Mouse (Mus musculus) MEL (cell line): ENCODE measurements around the gene Nckap5l. TPM values are rescaled to one million over a fixed set of nuclear protein-coding genes. Genes with fewer than 3 reads are reported as not detected.
A peak's percentile ranks its signal among the peaks of the same experiment; 100 is the strongest.

ENCODE experiments used
- DNase-seq: peaks from one replicate; pipeline ENCODE4 v3.0.0; 2011; ENCODE audit warnings: low read depth, low spot score
- H3K27ac ChIP-seq: 2 replicates; pipeline ENCODE4 v1.5.1; 2012; ENCODE audit warnings: low read depth, mild to moderate bottlenecking, control low read depth, low read length, moderate library complexity; ENCODE audit not compliant: control insufficient read depth
- H3K27me3 ChIP-seq, 2 experiments: fragments of 150-350 bp in 1 of 2; sonication (generic) in 1 of 2; 2 replicates each; pipeline ENCODE4 v1.6.1; 2012; ENCODE audit warnings: low read length in 2 of 2, mild to moderate bottlenecking in 2 of 2, improper control_type of control experiment in 1 of 2, moderate library complexity in 1 of 2; ENCODE audit not compliant: insufficient read depth in 2 of 2, control insufficient read depth in 1 of 2
- H3K36me3 ChIP-seq, 2 experiments: 2 replicates each; pipeline ENCODE4 v1.6.1; 2012 to 2014; ENCODE audit warnings: low read length in 2 of 2, improper control_type of control experiment in 1 of 2, inconsistent platforms in 1 of 2, mild to moderate bottlenecking in 1 of 2; ENCODE audit not compliant: insufficient read depth in 2 of 2, control insufficient read depth in 1 of 2
- H3K4me1 ChIP-seq, 2 experiments: fragments of 150-350 bp in 1 of 2; sonication (generic) in 1 of 2; 2 replicates each; pipeline ENCODE4 v1.6.1; 2012; ENCODE audit warnings: low read length in 2 of 2, improper control_type of control experiment in 1 of 2, mild to moderate bottlenecking in 1 of 2; ENCODE audit not compliant: insufficient read depth in 2 of 2, control insufficient read depth in 1 of 2
- H3K4me3 ChIP-seq, 2 experiments: fragments of 150-350 bp in 1 of 2; sonication (generic) in 1 of 2; 2 replicates each; pipeline ENCODE4 v1.5.1; 2012; ENCODE audit warnings: low read depth in 2 of 2, low read length in 2 of 2, mild to moderate bottlenecking in 2 of 2, moderate library complexity in 2 of 2, control low read depth in 1 of 2, improper control_type of control experiment in 1 of 2; ENCODE audit not compliant: control insufficient read depth in 1 of 2, insufficient read depth in 1 of 2
- H3K79me2 ChIP-seq: 2 replicates; pipeline ENCODE4 v1.6.1; 2012; ENCODE audit warnings: mild to moderate bottlenecking, low read length, moderate library complexity; ENCODE audit not compliant: control insufficient read depth, poor library complexity, insufficient read depth
- H3K9ac ChIP-seq: 2 replicates; pipeline ENCODE4 v1.6.1; 2012; ENCODE audit warnings: low read depth, mild to moderate bottlenecking, control low read depth, low read length, moderate library complexity; ENCODE audit not compliant: control insufficient read depth, poor library complexity, severe bottlenecking
- H3K9me3 ChIP-seq: fragments of 150-350 bp; sonication (generic); replicated peaks from 2 replicates; pipeline ENCODE4 v1.6.1; 2012; ENCODE audit warnings: mild to moderate bottlenecking, low read length, improper control_type of control experiment, moderate library complexity; ENCODE audit not compliant: insufficient read depth
- BHLHE40 ChIP-seq: IDR thresholded peaks from 2 replicates; pipeline ENCODE4 v1.6.1; 2012; ENCODE audit warnings: low read depth, mild to moderate bottlenecking, inconsistent platforms, low read length, improper control_type of control experiment, borderline replicate concordance
- CHD1 ChIP-seq: IDR thresholded peaks from 2 replicates; pipeline ENCODE4 v1.6.1; 2012; ENCODE audit warnings: low read depth, mild to moderate bottlenecking, inconsistent platforms, low read length, improper control_type of control experiment
- CHD2 ChIP-seq: IDR thresholded peaks from 2 replicates; pipeline ENCODE4 v1.6.1; 2011; ENCODE audit warnings: low read length, improper control_type of control experiment
- E2F4 ChIP-seq: IDR thresholded peaks from 2 replicates; pipeline ENCODE4 v1.6.1; 2011; ENCODE audit warnings: low read depth, low read length, improper control_type of control experiment, borderline replicate concordance
- ELF1 ChIP-seq: IDR thresholded peaks from 2 replicates; pipeline ENCODE4 v1.6.1; 2014; ENCODE audit warnings: low read depth, mild to moderate bottlenecking, inconsistent platforms, low read length, improper control_type of control experiment, moderate library complexity
- EP300 ChIP-seq, 2 experiments: IDR thresholded peaks; 2 replicates each; pipeline ENCODE4 v1.6.1; 2011; ENCODE audit warnings: improper control_type of control experiment in 2 of 2, low read length in 2 of 2, low read depth in 1 of 2, mild to moderate bottlenecking in 1 of 2
- ETS1 ChIP-seq: IDR thresholded peaks from 2 replicates; pipeline ENCODE4 v1.6.1; 2012; ENCODE audit warnings: low read depth, mild to moderate bottlenecking, inconsistent platforms, low read length, improper control_type of control experiment, moderate library complexity
- GABPA ChIP-seq: IDR thresholded peaks from 2 replicates; pipeline ENCODE4 v1.6.1; 2012; ENCODE audit warnings: low read depth, mild to moderate bottlenecking, inconsistent platforms, low read length, improper control_type of control experiment, moderate library complexity
- GATA1 ChIP-seq: IDR thresholded peaks from 2 replicates; pipeline ENCODE4 v1.6.1; 2011; ENCODE audit warnings: low read depth, low read length, improper control_type of control experiment
- JUND ChIP-seq: IDR thresholded peaks from 2 replicates; pipeline ENCODE4 v1.6.1; 2011; ENCODE audit warnings: low read depth, mild to moderate bottlenecking, improper control_type of control experiment, low read length
- KAT2A ChIP-seq: conservative IDR thresholded peaks from 2 replicates; pipeline ENCODE4 v1.6.1; 2012; ENCODE audit warnings: low read depth, low read length, improper control_type of control experiment, inconsistent platforms
- MAFK ChIP-seq: IDR thresholded peaks from 2 replicates; pipeline ENCODE4 v1.6.1; 2011; ENCODE audit warnings: low read depth, mild to moderate bottlenecking, low read length, improper control_type of control experiment, borderline replicate concordance
- MAZ ChIP-seq: IDR thresholded peaks from 2 replicates; pipeline ENCODE4 v1.6.1; 2012; ENCODE audit warnings: low read depth, mild to moderate bottlenecking, inconsistent platforms, low read length, improper control_type of control experiment
- MEF2A ChIP-seq: IDR thresholded peaks from 2 replicates; pipeline ENCODE4 v1.6.1; 2014; ENCODE audit warnings: low read depth, mild to moderate bottlenecking, inconsistent platforms, low read length, improper control_type of control experiment; ENCODE audit not compliant: poor library complexity, insufficient replicate concordance, severe bottlenecking; ENCODE audit errors: extremely low read depth
- MXI1 ChIP-seq: IDR thresholded peaks from 2 replicates; pipeline ENCODE4 v1.6.1; 2011; ENCODE audit warnings: mild to moderate bottlenecking, low read depth, low read length, improper control_type of control experiment
- MYB ChIP-seq: IDR thresholded peaks from 2 replicates; pipeline ENCODE4 v1.6.1; 2011; ENCODE audit warnings: mild to moderate bottlenecking, low read depth, low read length, improper control_type of control experiment
- MYC ChIP-seq: IDR thresholded peaks from 2 replicates; pipeline ENCODE4 v1.6.1; 2011; ENCODE audit warnings: low read depth, mild to moderate bottlenecking, low read length, improper control_type of control experiment, moderate library complexity
- NRF1 ChIP-seq: IDR thresholded peaks from 2 replicates; pipeline ENCODE4 v1.6.1; 2014; ENCODE audit warnings: low read depth, mild to moderate bottlenecking, inconsistent platforms, low read length, improper control_type of control experiment, moderate library complexity; ENCODE audit not compliant: poor library complexity, insufficient read depth, severe bottlenecking
- POLR2A ChIP-seq, 2 experiments: IDR thresholded peaks; 2 replicates each; pipeline ENCODE4 v1.6.1; 2011 to 2012; ENCODE audit warnings: low read length in 2 of 2, mild to moderate bottlenecking in 2 of 2, control low read depth in 1 of 2, improper control_type of control experiment in 1 of 2, low read depth in 1 of 2, moderate library complexity in 1 of 2; ENCODE audit not compliant: control insufficient read depth in 1 of 2, insufficient read depth in 1 of 2, poor library complexity in 1 of 2
- POLR2AphosphoS5 ChIP-seq: IDR thresholded peaks from 2 replicates; pipeline ENCODE4 v1.6.1; 2012; ENCODE audit warnings: low read depth, borderline replicate concordance, mild to moderate bottlenecking, inconsistent platforms, low read length, moderate library complexity, mixed read lengths
- RAD21 ChIP-seq: IDR thresholded peaks from 2 replicates; pipeline ENCODE4 v1.6.1; 2011; ENCODE audit warnings: mild to moderate bottlenecking, low read depth, low read length, improper control_type of control experiment
- RCOR1 ChIP-seq: IDR thresholded peaks from 2 replicates; pipeline ENCODE4 v1.6.1; 2012; ENCODE audit warnings: low read depth, mild to moderate bottlenecking, inconsistent platforms, low read length, improper control_type of control experiment
- SIN3A ChIP-seq: IDR thresholded peaks from 2 replicates; pipeline ENCODE4 v1.6.1; 2012; ENCODE audit warnings: low read length, improper control_type of control experiment, inconsistent platforms
- SMC3 ChIP-seq: IDR thresholded peaks from 2 replicates; pipeline ENCODE4 v1.6.1; 2011; ENCODE audit warnings: low read depth, low read length, improper control_type of control experiment
- TAL1 ChIP-seq: IDR thresholded peaks from 2 replicates; pipeline ENCODE4 v1.6.1; 2012; ENCODE audit warnings: mild to moderate bottlenecking, inconsistent platforms, low read length, moderate library complexity, mixed read lengths
- TBP ChIP-seq: IDR thresholded peaks from 2 replicates; pipeline ENCODE4 v1.8.0; 2011; ENCODE audit warnings: low read depth, low read length, improper control_type of control experiment
- TCF12 ChIP-seq: IDR thresholded peaks from 2 replicates; pipeline ENCODE4 v1.6.1; 2014; ENCODE audit warnings: low read depth, mild to moderate bottlenecking, inconsistent platforms, low read length, improper control_type of control experiment, moderate library complexity
- UBTF ChIP-seq: IDR thresholded peaks from 2 replicates; pipeline ENCODE4 v1.6.1; 2012; ENCODE audit warnings: low read depth, mild to moderate bottlenecking, inconsistent platforms, low read length, improper control_type of control experiment, moderate library complexity, borderline replicate concordance; ENCODE audit not compliant: insufficient read depth
- USF1 ChIP-seq: IDR thresholded peaks from 2 replicates; pipeline ENCODE4 v1.6.1; 2014; ENCODE audit warnings: low read depth, mild to moderate bottlenecking, inconsistent platforms, low read length, improper control_type of control experiment, moderate library complexity
- USF2 ChIP-seq, 2 experiments: IDR thresholded peaks; 2 replicates each; pipeline ENCODE4 v1.6.1; 2011 to 2012; ENCODE audit warnings: improper control_type of control experiment in 2 of 2, low read length in 2 of 2, borderline replicate concordance in 1 of 2, inconsistent platforms in 1 of 2, low read depth in 1 of 2, mild to moderate bottlenecking in 1 of 2; ENCODE audit not compliant: insufficient read depth in 1 of 2
- ZC3H11A ChIP-seq: IDR thresholded peaks from 2 replicates; pipeline ENCODE4 v1.6.1; 2012; ENCODE audit warnings: low read depth, mild to moderate bottlenecking, inconsistent platforms, low read length, improper control_type of control experiment
- ZKSCAN1 ChIP-seq: IDR thresholded peaks from 2 replicates; pipeline ENCODE4 v1.6.1; 2012; ENCODE audit warnings: low read depth, mild to moderate bottlenecking, inconsistent platforms, low read length, improper control_type of control experiment, moderate library complexity
- ZMIZ1 ChIP-seq: IDR thresholded peaks from 2 replicates; pipeline ENCODE4 v1.6.1; 2012; ENCODE audit warnings: low read depth, mild to moderate bottlenecking, inconsistent platforms, low read length, improper control_type of control experiment, moderate library complexity
- ZNF384 ChIP-seq: IDR thresholded peaks from 2 replicates; pipeline ENCODE4 v1.6.1; 2012; ENCODE audit warnings: low read depth, mild to moderate bottlenecking, inconsistent platforms, low read length, improper control_type of control experiment
- polyA plus RNA-seq, 2 experiments: library from polyadenylated mRNA; stranded (reverse) in 1 of 2; unstranded in 1 of 2; fragments of >175 nt in 1 of 2; fragments of >200 nt in 1 of 2; gene quantifications; 2 replicates each; pipeline versions ENCODE4 v1.2.1 to v1.2.4; 2012; ENCODE audit warnings: low replicate concordance in 2 of 2, low read depth in 1 of 2; ENCODE audit not compliant: insufficient read length in 2 of 2, insufficient read depth in 1 of 2, missing spikeins in 1 of 2
- total RNA-seq: library from RNA; depleted of rRNA; stranded (reverse); fragments of 300-350 nt; gene quantifications from 2 replicates; pipeline ENCODE4 v1.2.3, GENCODE M21; 2012; rRNA removed

Nckap5l gene
- 2.5 and 3.3 TPM in 2 replicates for total RNA-seq
- polyA plus RNA-seq = 10 to 100 TPM in 1 of 2 experiments, not detected in 1; 14.1 TPM

- Histone ChIP-seq H3K9me3 (no peaks in the 10 kb centered on the region), H3K27ac (peak within 1 kb of the TSS; percentile 10), H3K4me3 (peak within 1 kb of the TSS; percentile 73 to 91), H3K79me2 (peaks cover 6% of the 10 kb centered on the region; the same call in 1 of the 2 replicates), H3K27me3 (no peaks in the 10 kb centered on the region), H3K4me1 (peaks cover 5 to 10% of the 10 kb centered on the region in 2 experiments), H3K9ac (peak within 1 kb of the TSS; percentile 74), H3K36me3 (peaks cover 0 to 7% of the 10 kb centered on the region in 2 experiments; a peak in 2 of 4 replicates)
- peak; percentile 99 for DNase-seq
- TF ChIP-seq GABPA = no peak
- peak; percentile 65 to 71; a peak in 2 of 4 replicates for TF ChIP-seq POLR2A (IDR thresholded peaks at IDR 0.05; ENCODE audit: control insufficient read depth in 1 of 2, insufficient read depth in 1 of 2, low read depth in 1 of 2, low read length in 2 of 2, poor library complexity in 1 of 2)
- no peak for TF ChIP-seq SMC3
- no peak for TF ChIP-seq RCOR1
- no peak for TF ChIP-seq ZKSCAN1
- TF ChIP-seq GATA1 = no peak
- no peak for TF ChIP-seq POLR2AphosphoS5
- TF ChIP-seq ETS1 = peak; percentile 41
- no peak for TF ChIP-seq MEF2A
- TF ChIP-seq ZNF384 = no peak
- TF ChIP-seq SIN3A = peak; percentile 94
- TF ChIP-seq KAT2A = no peak; the same call in 1 of the 2 replicates
- peak; percentile 65 for TF ChIP-seq TBP
- 0 out of 2 replicates have a peak, but pooled peaks have one; percentile 56 for TF ChIP-seq ELF1
- no peak for TF ChIP-seq MYB
- no peak for TF ChIP-seq EP300 (IDR thresholded peaks at IDR 0.05; ENCODE audit: low read depth in 1 of 2, low read length in 2 of 2)
- no peak for TF ChIP-seq JUND
- no peak for TF ChIP-seq TAL1
- no peak for TF ChIP-seq ZMIZ1
- peak; percentile 15; the same call in 1 of the 2 replicates for TF ChIP-seq TCF12
- no peak for TF ChIP-seq E2F4
- TF ChIP-seq MXI1 = peak; percentile 99
- no peak for TF ChIP-seq MAFK
- peak; percentile 74 for TF ChIP-seq NRF1
- no peak for TF ChIP-seq USF1
- TF ChIP-seq CHD2 = peak; percentile 51
- peak; percentile 62; the same call in 1 of the 2 replicates for TF ChIP-seq MAZ
- no peak for TF ChIP-seq ZC3H11A
- TF ChIP-seq MYC = peak; percentile 96
- TF ChIP-seq BHLHE40 = peak; percentile 87
- no peak for TF ChIP-seq UBTF
- no peak for TF ChIP-seq CHD1
- TF ChIP-seq USF2 (IDR thresholded peaks at IDR 0.05; ENCODE audit: borderline replicate concordance in 1 of 2, insufficient read depth in 1 of 2, low read depth in 1 of 2, low read length in 2 of 2) = no peak
- no peak for TF ChIP-seq RAD21
Measured at GRCm38 (mm10) chr15:99457606-99458401, at the start of gene Nckap5l. Gene Nckap5l, minus strand, starts transcription at chr15:99457748.
